Mouse (Mus musculus) bone marrow macrophage, adult 2 months (primary cell): Measurements from ENCODE around the gene Slc16a7.

Experiments
- CTCF ChIP-seq: IDR thresholded peaks from 2 replicates; pipeline ENCODE4 v1.5.1; 2012; ENCODE audit warnings: low read depth, mild to moderate bottlenecking, low read length, moderate library complexity
- POLR2A ChIP-seq: IDR thresholded peaks from 2 replicates; pipeline ENCODE4 v1.6.1; 2012; ENCODE audit warnings: mild to moderate bottlenecking, low read depth, low read length, borderline replicate concordance

DNA sequence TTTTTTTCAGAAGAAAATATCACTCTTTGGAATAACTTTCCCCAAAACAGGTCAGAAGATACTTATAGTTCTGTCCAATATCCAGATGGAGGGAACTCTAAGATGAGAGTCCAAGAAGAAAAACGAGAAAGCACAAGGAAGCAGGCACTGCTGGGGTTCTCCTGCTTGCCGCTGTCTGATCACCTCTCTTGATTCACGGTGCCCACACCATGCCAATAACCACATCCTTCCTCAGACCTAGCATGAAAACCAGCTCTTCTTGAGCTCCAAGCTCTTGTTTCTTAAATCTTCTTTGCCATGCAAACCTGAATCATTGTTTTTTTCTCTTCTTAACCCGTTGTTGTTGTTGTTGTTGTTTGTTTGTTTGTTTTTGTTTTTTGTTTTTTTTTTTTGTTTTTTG lies 10.5 kb upstream of the Slc16a7 start:
- TF ChIP-seq CTCF (no peak), POLR2A (no peak)
